Mouse (Mus musculus) hindbrain, embryonic 13.5 days (tissue): Measurements from ENCODE around the gene Mitf. TPM values are rescaled to one million over a fixed set of nuclear protein-coding genes. Genes with fewer than 3 reads are reported as not detected.

Source experiments
- polyA plus RNA-seq: library from polyadenylated mRNA; unstranded; fragments of >200 nt; fragmentation: Nextera tagmentation; extraction: Ambion mirVana; gene quantifications from 2 replicates; pipeline ENCODE4 v1.2.1, GENCODE M21; 2015

Gene Mitf
- polyA plus RNA-seq, 1 experiment from 2014 or later = 2.1 TPM

Other genes starting within 250 kb of the Mitf start
- 31.4 and 31.7 TPM in 2 replicates for gene Frmd4b, start 189.5 kb upstream of the Mitf start, polyA plus RNA-seq